Mouse (Mus musculus) embryonic stem cell, embryonic (primary cell): ENCODE data around the gene Fignl2.

Source experiments
- CTCF ChIA-PET, 4 experiments: fragments of 300-600 bp in 2 of 4; fragments of 350-600 bp in 2 of 4; sonication (Branson Sonifier 250); formaldehyde crosslinking; loops; one replicate each; lab custom pipeline; 2022; ENCODE audit warnings: inconsistent platforms in 2 of 4; lab: Charles Lee
- POLR2A ChIA-PET, 4 experiments: fragments of 300-600 bp in 2 of 4; fragments of 350-600 bp in 2 of 4; sonication (Branson Sonifier 250); formaldehyde crosslinking; loops; one replicate each; lab custom pipeline; 2022; ENCODE audit warnings: antibody characterized with exemption in 4 of 4, inconsistent platforms in 1 of 4; lab: Charles Lee

The Fignl2 gene

GRCm38 (mm10) chr15:101065069-101065468 lies 13.3 kb downstream of the Fignl2 start:
- CTCF ChIA-PET, result interaction anchor here in 3 of 4 experiments (0.6 to 3.2 kb wide), 6 partner anchors 9 to 194 kb away, joined by 3 to 13 read pairs (median 6); no protein-coding TSS in a partner anchor
- POLR2A ChIA-PET, result interaction anchor here in 2 of 4 experiments (0.6 to 4.4 kb wide), 4 partner anchors 10 to 167 kb away, joined by 3 to 23 read pairs (median 3); partner anchors contain the start of gene Fignl2 (in 1 of the 2)

- ChIA-PET CTCF (no interaction called here), POLR2A (interaction anchor here in 2 of 4 experiments (1.2 to 1.4 kb wide), 3 partner anchors 22 to 58 kb away, joined by 3 read pairs; no protein-coding TSS in a partner anchor)
Measured at GRCm38 (mm10) chr15:101060280-101060852, 18.0 kb downstream of the Fignl2 start.

GRCm38 (mm10) chr15:101059570-101060279 lies 18.6 kb downstream of the Fignl2 start:
- ChIA-PET CTCF (interaction anchor here in 1 of 4 experiments (0.6 to 2.1 kb wide), 3 partner anchors 17 to 523 kb away, joined by 3 to 6 read pairs (median 4); no protein-coding TSS in a partner anchor), POLR2A (interaction anchor here in 2 of 4 experiments (1.2 to 1.4 kb wide), 3 partner anchors 23 to 59 kb away, joined by 3 read pairs; no protein-coding TSS in a partner anchor)

GRCm38 (mm10) chr15:101056225-101056624 lies 22.1 kb downstream of the Fignl2 start:
- CTCF ChIA-PET, result interaction anchor here (0.5 to 2.7 kb wide), 49 partner anchors 10 to 362 kb away, joined by 3 to 22 read pairs (median 4); partner anchors contain the start of genes Ankrd33 (in 1 of the 4) and Gm47841 (in 1 of the 4)
- POLR2A ChIA-PET, result interaction anchor here in 2 of 4 experiments (0.5 to 1.7 kb wide), 7 partner anchors 10 to 210 kb away, joined by 3 to 8 read pairs (median 4); no protein-coding TSS in a partner anchor

GRCm38 (mm10) chr15:101054541-101054940 lies 23.8 kb downstream of the Fignl2 start:
- ChIA-PET CTCF (interaction anchor here (0.6 to 4.3 kb wide), 7 partner anchors 12 to 295 kb away, joined by 3 to 31 read pairs (median 3); no protein-coding TSS in a partner anchor), POLR2A (interaction anchor here in 2 of 4 experiments (0.6 to 2.9 kb wide), 5 partner anchors 11 to 216 kb away, joined by 3 to 10 read pairs (median 3); no protein-coding TSS in a partner anchor)

GRCm38 (mm10) chr15:101053832-101054459 lies 24.4 kb downstream of the Fignl2 start:
- ChIA-PET CTCF (interaction anchor here (0.6 to 4.3 kb wide), 20 partner anchors 11 to 1011 kb away, joined by 3 to 31 read pairs (median 4); no protein-coding TSS in a partner anchor), POLR2A (interaction anchor here in 3 of 4 experiments (0.9 to 2.9 kb wide), 7 partner anchors 11 to 300 kb away, joined by 3 to 10 read pairs (median 3); no protein-coding TSS in a partner anchor)

- ChIA-PET CTCF (interaction anchor here (0.5 to 4.3 kb wide), 77 partner anchors 10 to 1840 kb away, joined by 3 to 31 read pairs (median 4); partner anchors contain the start of genes Scn8a (in 2 of the 4), Atg101 (in 1 of the 4) and Slc4a8 (in 1 of the 4)), POLR2A (interaction anchor here (0.6 to 2.9 kb wide), 25 partner anchors 9 to 438 kb away, joined by 3 to 10 read pairs (median 3); partner anchors contain the start of genes Dazap2 (in 1 of the 4) and Fignl2 (in 1 of the 4))
Measured at GRCm38 (mm10) chr15:101052560-101053501, 25.5 kb downstream of the Fignl2 start.

GRCm38 (mm10) chr15:101051869-101052268 lies 26.5 kb downstream of the Fignl2 start:
- ChIA-PET CTCF (interaction anchor here (0.5 to 4.3 kb wide), 55 partner anchors 9 to 1839 kb away, joined by 3 to 31 read pairs (median 4); partner anchors contain the start of genes Scn8a (in 2 of the 4), Atg101 (in 1 of the 4) and Slc4a8 (in 1 of the 4)), POLR2A (interaction anchor here (0.7 to 2.9 kb wide), 14 partner anchors 9 to 294 kb away, joined by 3 to 10 read pairs (median 4); no protein-coding TSS in a partner anchor)

- ChIA-PET CTCF (interaction anchor here in 2 of 4 experiments (0.9 to 2.4 kb wide), 2 partner anchors 65 to 366 kb away, joined by 3 to 8 read pairs; no protein-coding TSS in a partner anchor), POLR2A (interaction anchor here in 3 of 4 experiments (0.7 to 1.5 kb wide), 7 partner anchors 18 to 259 kb away, joined by 3 to 4 read pairs (median 3); partner anchors contain the start of gene Fignl2 (in 1 of the 3))
Measured at GRCm38 (mm10) chr15:101048338-101048896, 29.9 kb downstream of the Fignl2 start.

- ChIA-PET CTCF (interaction anchor here in 3 of 4 experiments (0.6 to 1.9 kb wide), 6 partner anchors 9 to 434 kb away, joined by 3 to 11 read pairs (median 4); no protein-coding TSS in a partner anchor), POLR2A (interaction anchor here in 2 of 4 experiments (0.7 to 1.6 kb wide), 3 partner anchors 58 to 1477 kb away, joined by 3 to 4 read pairs (median 3); no protein-coding TSS in a partner anchor)
Measured at GRCm38 (mm10) chr15:101047194-101047555, 31.2 kb downstream of the Fignl2 start, which contains the start of gene Gm47841. Gene Gm47841 (minus strand): TSS chr15:101047397.

GRCm38 (mm10) chr15:101046527-101047193 lies 31.7 kb downstream of the Fignl2 start:
- ChIA-PET POLR2A (interaction anchor here in 1 of 4 experiments (1.0 to 1.6 kb wide), 3 partner anchors 10 to 266 kb away, joined by 3 to 8 read pairs (median 3); no protein-coding TSS in a partner anchor), CTCF (interaction anchor here (0.5 to 1.9 kb wide), 10 partner anchors 10 to 1200 kb away, joined by 3 to 11 read pairs (median 3); no protein-coding TSS in a partner anchor)

- CTCF ChIA-PET, result interaction anchor here (0.5 to 1.9 kb wide), 8 partner anchors 10 to 1200 kb away, joined by 3 to 11 read pairs (median 3); no protein-coding TSS in a partner anchor
- POLR2A ChIA-PET, result interaction anchor here in 1 of 4 experiments (0.6 to 1.6 kb wide), 3 partner anchors 10 to 265 kb away, joined by 3 to 8 read pairs (median 3); no protein-coding TSS in a partner anchor
Measured at GRCm38 (mm10) chr15:101046039-101046526, 32.3 kb downstream of the Fignl2 start.

GRCm38 (mm10) chr15:101044531-101044930 lies 33.8 kb downstream of the Fignl2 start:
- ChIA-PET CTCF (interaction anchor here in 3 of 4 experiments (0.6 to 2.8 kb wide), 5 partner anchors 12 to 319 kb away, joined by 3 to 7 read pairs (median 3); no protein-coding TSS in a partner anchor), POLR2A (interaction anchor here in 1 of 4 experiments (0.6 to 1.0 kb wide), 3 partner anchors 8 to 1627 kb away, joined by 3 to 4 read pairs (median 4); no protein-coding TSS in a partner anchor)

- ChIA-PET POLR2A (interaction anchor here in 3 of 4 experiments (0.6 to 1.4 kb wide), 8 partner anchors 9 to 1268 kb away, joined by 3 to 5 read pairs (median 4); no protein-coding TSS in a partner anchor), CTCF (interaction anchor here (0.5 to 2.8 kb wide), 109 partner anchors 8 to 1408 kb away, joined by 3 to 31 read pairs (median 5); partner anchors contain the start of genes Slc4a8 (in 2 of the 4), Acvr1b (in 1 of the 4), Acvrl1 (in 1 of the 4) and Ankrd33 (in 1 of the 4))
Measured at GRCm38 (mm10) chr15:101042613-101043012, 35.8 kb downstream of the Fignl2 start.
